Mouse (Mus musculus): Measurements from ENCODE around the gene Ccdc113.

DNA sequence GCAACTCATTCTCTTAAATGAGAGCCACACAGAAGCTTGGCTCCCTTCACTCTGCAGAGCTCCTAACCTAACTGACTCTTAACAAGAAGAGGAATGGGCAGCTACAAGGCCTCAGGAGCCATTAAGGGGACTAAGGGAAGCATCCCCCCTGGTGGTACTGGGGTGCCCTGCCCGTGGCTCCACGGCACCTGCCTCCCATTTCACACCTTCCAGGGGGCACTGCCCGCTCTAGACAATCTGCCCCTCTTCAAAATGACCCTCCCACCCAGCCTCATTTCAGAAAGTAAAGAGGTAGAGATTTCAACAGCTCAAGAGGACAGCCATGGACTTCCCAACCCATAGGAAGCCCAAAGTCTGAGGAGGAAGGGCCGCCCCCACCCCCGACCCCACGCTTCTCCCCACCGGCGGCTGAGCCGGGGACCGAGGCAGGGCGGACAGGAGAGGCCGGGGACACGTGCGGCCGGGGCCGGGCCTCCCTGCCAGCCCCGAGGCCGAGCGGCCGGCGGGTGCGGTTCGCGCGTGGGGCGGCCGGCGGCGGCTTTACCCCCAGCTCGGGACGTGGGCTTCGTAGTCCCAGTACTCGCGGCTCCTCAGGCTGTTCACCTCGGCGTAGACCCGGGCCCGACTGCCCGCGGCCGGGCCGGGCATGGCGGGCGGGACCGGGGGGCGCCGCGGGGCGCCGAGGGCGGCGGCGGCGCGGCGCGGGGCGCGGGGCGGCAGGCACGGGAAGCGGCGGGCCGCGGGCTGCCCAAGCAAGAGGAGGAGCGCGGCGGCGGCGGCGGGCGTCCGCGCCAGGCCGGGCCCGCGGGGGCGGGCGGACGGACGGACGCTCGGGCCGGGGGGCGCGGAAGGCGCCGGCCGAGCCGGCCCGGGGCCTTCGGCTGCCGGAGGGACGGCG, 45.8 kb upstream of the Ccdc113 start:
- no peak for TF ChIP-seq MEF2A (IDR thresholded peaks at IDR 0.05; ENCODE audit: extremely low read depth, insufficient replicate concordance, low read depth, low read length, poor library complexity, severe bottlenecking)
- TF ChIP-seq EP300 (IDR thresholded peaks at IDR 0.05; ENCODE audit: low read depth in 1 of 2, low read length in 2 of 2): no peak
- no peak for TF ChIP-seq POLR2A (IDR thresholded peaks at IDR 0.05; ENCODE audit: control insufficient read depth in 1 of 2, insufficient read depth in 1 of 2, low read depth in 1 of 2, low read length in 2 of 2, poor library complexity in 1 of 2)
- no peak for TF ChIP-seq CTCF (IDR thresholded peaks at IDR 0.05 in 2 of 3, conservative IDR thresholded peaks at IDR 0.05 in 1 of 3; ENCODE audit: control insufficient read depth in 1 of 3, insufficient read depth in 1 of 3, low read depth in 2 of 3, low read length in 3 of 3, poor library complexity in 1 of 3, severe bottlenecking in 1 of 3)
- TF ChIP-seq USF1 (IDR thresholded peaks at IDR 0.05; ENCODE audit: low read depth, low read length): no peak
- TF ChIP-seq SMC3 (IDR thresholded peaks at IDR 0.05; ENCODE audit: low read depth, low read length): no peak
- TF ChIP-seq BHLHE40 (IDR thresholded peaks at IDR 0.05; ENCODE audit: borderline replicate concordance, low read depth, low read length): no peak
- TF ChIP-seq GATA1 (IDR thresholded peaks at IDR 0.05; ENCODE audit: low read depth, low read length): no peak
- TF ChIP-seq HCFC1 (IDR thresholded peaks at IDR 0.05; ENCODE audit: low read depth, low read length): no peak
